Mouse (Mus musculus) retina, postnatal 1 day (tissue): ENCODE results near the gene Pgls.

Experiments
- DNase-seq: peaks from one replicate; pipeline ENCODE4 v3.0.0-alpha.2; 2012

Gene Pgls

DNA sequence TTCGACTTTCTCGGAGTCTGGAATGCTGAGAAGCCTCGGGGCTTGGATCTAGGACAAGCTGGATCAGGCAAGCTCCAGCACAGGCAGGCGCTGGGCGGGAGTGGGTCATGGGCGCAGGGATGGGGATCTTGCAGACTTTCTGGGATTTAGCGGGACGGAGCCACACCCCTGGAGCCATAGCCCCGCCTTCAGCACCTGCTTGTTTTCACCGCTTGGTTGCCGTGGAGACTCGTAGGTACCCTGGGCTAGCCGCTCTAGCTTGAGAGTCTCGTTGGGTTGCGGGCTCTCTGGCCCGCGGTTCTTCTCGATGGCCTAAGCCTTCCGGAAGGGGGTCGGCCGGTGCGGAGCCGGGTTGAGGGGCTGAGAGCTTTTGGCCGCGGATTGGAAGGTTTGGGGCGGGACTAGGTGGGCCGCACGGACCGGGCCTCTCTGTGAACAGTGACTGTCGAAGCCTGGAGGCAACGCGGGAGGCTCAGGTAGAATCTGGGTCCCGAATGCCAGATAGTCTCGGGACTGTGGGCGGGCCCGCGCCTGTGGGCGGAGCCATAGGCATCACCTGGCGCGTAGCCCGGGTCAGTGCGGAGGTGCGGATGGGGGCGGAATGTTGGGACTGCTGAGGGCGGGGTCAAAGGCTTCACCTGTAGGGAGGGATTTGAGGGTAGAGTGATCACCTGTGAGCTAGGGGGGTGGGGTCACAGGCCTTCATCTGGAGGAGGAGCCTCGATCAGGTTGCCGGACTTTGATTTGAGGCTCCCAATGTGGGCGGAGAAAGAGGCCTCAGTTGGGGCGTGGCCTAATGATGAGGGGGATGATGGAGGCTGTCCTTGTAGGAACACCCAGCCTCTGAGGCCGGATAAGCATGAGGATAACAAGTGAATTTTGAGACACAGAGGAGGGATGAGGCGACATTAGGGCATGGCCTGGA is 22.3 kb upstream of the Pgls start:
- peak; percentile 96 for DNase-seq

GRCm38 (mm10) chr8:71570291-71570954 is 21.6 kb upstream of the Pgls start:
- peak; percentile 97 for DNase-seq

- DNase-seq = peak; percentile 14
Observed at GRCm38 (mm10) chr8:71572077-71572476, 19.9 kb upstream of the Pgls start.

DNA sequence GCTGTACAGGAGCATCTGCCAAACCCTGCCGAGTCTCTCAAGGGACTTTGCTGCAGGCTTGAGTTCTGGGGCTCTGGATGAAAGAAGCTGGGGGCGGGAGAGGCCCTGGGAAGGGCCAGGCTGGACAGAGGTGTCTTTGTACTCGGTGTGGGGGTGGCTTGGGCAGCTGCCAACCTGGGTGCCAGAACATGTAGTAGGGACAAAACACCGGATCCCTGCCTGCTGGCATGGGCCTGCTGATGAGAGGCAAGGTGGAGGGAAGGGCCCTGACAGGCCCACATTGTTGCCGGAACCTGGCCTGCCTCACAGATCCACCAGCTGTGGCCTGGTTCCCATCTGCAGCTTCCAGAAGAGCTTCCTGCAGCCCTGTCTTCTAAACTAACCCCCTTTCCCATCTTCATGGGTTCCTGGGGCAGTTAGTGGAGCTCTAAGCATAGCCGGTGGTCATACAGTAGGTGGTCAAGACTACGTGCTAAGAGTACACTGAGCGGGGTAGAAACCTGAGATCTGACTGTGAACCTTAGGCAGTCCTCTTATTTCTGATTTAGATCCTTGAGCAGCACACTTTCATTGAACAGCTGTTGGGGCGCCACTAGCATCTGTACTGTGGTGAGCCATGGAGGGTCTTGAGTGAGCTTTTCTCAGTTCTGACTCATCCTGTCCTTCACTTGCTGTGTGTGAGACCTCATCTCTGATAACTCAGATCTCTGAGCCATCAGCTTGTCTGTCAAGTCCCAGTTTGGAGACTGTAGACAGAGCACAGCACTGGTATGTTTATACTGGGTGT is 18.9 kb upstream of the Pgls start:
- DNase-seq = peak; percentile 94

DNA sequence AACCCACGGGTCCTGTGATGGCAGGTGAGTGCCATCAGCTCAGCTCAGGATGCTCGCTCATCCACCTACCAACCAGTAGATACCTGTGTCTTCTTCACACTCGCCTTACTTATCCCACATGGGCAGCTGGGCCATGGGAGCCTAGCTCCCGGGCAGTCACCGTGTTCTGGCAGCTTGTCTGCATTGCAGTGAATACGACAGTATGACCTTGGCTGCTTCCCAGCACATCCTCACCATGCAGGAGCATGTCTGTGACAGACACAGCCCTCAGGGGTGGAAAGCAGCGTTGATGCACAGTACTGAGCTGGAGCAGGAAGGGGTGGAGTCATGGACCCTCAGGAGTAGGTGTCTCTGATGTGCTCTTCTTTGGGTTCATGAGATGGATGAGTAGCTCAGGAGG is 17.6 kb upstream of the Pgls start:
- peak; percentile 29 for DNase-seq

GRCm38 (mm10) chr8:71575020-71575419 is 17.0 kb upstream of the Pgls start:
- DNase-seq = no peak

DNA sequence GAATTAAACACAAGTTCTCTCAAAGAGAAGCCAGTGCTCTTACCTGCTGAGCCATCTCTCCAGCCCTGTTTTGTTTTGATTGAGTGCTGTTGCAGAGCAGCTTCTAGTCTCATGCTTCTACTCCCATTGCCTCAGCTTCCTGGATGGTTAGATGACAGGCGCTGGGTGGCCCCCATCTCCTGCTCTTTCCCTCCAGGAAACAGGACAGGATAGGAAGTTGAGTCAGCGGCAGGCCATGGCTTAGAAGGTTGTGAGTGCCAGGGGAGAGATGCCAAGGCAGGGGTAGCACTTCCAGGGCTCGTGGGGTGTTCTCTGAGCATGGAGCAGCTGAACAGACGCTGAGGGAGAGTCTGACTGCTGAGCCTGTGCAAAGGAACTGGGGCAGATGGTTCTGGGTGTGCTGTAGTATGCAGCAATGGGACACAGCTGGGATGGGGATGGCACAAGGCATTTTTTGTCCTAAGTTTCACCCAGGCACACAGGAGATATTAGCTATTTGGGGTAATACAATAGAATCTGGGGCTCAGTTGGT is 14.1 kb upstream of the Pgls start:
- DNase-seq = no peak

DNA sequence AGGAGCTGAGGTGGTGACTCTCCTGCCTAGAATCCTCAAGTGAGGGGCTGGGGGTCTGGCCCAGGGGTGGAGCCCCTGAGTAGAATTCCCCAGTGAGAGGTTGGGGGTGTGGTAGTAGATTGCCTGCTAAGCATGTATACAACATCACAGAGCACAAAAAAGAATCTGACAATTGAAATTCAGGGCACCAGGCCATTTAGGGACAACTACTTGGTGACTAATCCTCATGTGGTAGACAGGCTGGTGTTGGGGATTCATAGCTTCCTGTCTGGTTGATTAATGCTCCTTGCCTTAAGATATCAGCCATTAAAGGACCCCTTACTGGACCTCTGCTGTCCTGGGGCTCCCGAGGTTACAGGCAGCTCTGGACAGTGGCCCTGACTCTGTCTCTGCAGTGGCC is 13.0 kb upstream of the Pgls start:
- DNase-seq = no peak

DNA sequence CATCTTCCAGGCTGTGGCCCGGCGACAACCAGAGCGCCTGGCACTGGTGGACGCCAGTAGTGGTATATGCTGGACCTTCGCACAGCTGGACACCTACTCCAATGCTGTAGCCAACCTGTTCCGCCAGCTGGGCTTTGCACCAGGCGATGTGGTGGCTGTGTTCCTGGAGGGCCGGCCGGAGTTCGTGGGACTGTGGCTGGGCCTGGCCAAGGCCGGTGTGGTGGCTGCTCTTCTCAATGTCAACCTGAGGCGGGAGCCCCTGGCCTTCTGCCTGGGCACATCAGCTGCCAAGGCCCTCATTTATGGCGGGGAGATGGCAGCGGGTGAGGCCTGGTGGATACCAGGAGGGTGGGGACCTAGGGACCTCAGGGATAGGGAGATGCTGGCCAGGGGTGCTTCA is 12.5 kb upstream of the Pgls start:
- DNase-seq = no peak

DNA sequence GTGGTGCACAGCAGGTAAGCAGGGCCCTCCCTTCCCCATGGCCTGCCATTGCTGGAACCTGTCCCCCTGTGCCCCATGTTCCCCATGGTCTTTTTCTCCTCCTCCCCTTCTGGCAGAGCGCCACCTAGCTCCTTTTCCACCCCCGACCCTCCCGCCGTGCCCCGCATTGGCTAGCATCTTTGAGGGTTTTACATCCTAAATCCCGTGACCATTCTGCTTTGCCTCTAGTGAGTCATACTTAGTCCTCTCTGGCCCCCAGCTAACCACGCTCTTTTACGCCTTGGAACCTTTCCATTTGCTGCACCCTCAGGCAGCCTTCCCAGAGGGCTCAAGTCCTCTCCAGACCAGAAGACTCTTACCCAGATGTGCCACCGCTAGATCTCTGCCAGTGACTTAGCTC is 11.8 kb upstream of the Pgls start:
- no peak for DNase-seq

DNA sequence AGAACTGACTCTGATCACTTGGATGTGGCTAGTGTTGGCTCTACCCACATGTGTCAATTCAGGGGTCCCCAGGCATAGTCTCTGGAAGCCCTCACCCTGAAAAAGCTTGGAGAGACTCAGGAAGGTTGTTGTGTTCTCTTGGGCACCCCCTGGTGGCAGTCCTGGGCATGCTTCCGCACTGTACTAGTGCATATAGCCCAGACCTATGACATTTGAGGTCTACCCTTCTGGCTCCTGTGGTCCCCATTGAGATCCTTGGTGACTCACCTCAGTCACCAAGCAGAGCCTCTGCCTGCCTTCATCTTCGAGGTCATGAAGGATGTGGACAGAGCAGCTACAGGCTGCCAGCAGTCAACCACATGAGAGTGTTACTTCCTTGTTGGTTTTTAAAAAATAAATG is 5.1 kb upstream of the Pgls start:
- DNase-seq = peak; percentile 68

DNA sequence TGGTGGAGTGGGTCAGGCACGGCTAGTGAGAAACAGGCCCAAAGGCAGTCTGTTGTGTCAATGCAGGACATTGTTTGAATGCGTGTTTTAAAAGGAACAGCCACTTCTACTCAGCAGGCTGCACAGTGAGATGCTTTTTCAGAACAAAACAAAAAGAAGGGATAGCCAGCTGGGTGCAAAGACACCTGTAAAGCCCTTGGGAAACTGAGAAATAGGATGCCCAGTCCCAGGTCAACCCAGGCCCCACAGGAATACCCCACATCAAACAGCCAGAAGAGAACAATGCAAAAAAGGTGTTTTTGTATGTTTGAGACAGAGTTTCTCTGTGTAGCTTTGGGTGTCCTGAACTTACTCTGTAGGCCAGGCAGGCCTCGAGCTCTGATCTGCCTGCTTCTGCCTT is 3.2 kb upstream of the Pgls start:
- DNase-seq = no peak

DNA sequence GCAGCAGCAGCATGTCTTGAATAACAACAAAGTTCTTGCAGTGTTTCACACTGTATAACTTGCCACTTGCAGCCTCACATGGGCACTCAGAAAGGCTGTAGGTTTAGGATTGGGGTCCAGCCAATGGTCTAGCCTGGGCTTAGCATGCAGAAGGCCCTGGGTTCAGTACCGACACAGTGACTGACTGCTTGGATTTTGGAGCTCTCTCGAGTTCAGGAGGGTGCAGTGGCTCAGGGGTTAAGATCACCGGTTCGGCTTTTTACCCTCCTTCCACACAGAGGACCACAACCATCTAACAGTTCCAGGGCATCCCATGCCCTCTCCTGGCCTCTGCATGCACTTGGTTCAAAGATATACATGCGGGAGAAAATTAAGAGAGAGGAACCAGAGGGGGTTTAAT is 959 bp upstream of the Pgls start:
- no peak for DNase-seq

DNA sequence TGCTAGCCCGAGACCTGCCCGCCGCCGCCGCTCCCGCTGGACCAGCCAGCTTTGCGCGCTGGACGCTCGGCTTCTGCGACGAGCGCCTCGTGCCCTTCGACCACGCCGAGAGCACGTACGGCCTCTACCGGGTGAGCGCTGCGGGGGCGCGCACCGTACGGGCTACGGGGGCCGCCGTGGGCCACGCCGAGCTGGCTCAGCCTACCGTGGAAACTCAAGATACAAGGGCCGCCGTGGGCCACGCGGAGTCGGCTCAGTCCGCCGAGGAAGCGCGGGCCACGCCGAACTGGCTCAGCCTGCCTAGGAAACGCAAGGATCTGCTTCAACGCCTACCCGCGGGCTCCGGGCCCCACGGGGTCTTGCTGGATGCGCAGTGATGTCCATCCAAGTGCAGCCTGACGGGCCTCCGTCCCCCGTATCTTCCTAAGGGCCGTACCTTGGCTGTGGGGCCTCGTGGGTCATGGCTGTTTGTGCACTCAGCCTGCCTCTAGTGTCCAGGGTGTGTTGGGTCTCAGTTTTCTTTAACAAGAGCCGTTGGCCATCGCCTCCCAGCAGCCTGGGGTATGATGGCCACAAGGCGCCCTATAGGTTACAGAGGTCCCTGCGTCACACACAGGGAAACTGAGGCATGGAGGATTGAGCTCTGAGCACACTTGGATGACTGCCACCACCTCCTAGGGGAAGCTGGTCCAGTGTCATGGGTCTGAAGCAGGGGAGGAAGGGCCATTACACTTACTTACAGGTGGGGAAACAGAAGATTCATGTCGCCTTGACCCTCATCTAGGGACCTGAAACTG is 596 bp downstream of the Pgls start:
- DNase-seq = no peak

DNA sequence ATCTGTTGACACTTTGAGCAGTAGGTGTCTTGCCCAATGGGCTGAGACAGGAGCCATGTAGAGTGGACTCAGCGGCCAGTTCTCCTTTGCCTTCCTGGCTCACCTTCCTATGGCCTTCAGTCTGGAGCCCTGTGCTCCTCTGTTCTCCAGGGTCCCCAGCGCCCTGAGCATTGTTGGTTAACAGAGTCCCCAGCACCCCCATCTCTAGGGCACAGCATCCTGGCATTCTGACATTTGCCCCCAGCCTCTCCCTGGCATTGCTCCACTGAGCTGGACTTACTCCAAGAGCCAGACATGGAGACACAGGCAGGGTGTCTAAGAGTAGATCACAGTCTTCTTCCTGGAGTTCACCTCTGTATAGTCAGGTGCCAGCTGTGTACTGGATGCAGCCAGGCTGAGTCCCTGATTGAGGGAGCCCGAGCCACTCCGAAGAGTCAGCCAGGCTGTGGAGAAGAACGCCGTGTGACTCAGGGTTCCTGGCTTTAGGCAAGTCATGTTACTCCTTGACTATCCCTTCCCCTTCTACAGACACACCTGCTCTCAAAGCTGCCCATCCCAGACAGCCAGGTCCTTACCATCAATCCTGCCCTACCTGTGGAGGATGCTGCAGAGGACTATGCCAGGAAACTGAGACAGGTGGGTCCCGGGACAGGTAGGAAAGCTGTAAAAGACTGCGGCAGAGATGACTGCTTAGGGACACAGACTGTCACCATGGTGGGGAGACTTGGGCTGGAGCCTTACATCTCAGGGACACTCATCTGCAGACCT is 1.8 kb downstream of the Pgls start:
- no peak for DNase-seq

DNA sequence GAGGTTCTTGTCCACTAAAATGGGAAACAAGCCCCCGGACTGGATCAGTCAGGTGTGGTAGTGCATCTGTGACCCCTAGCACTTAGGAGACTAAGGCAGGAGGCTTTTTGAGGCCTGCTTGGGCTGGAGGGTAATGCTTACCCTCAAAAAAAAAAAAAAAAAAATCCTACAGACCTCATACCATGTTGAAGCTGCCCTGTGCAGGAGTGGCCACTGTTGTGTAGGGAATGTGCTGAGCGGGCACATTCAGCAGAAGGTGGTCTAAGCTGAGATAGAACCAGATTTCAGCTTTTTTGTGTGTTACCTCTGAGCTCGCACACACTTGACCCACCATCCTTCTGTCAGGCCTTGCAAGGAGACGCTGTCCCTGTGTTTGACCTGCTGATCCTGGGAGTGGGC is 2.3 kb downstream of the Pgls start:
- DNase-seq = no peak

GRCm38 (mm10) chr8:71595862-71596261 is 3.9 kb downstream of the Pgls start:
- peak; percentile 90 for DNase-seq

- no peak for DNase-seq
Observed at GRCm38 (mm10) chr8:71596384-71596783, 4.4 kb downstream of the Pgls start.

DNA sequence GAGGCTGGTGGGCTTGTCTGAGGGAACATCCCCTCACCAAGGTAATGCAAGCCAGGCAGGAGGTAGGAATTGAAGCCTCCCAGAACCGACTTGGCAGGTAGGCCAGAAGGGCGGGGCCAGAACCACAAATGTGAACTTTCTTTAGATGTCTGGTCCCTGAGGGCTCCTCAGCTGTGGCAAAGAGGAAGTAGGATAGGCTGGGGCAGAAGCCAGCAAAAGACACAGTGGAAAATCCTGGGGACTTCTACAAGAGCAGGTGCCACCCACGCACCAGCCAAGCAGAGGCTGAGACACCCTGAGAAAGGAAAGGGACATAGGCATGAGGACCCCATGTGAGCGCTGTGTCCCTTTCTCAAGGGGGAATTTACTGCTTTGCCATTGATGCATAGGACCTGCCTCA is 4.8 kb downstream of the Pgls start:
- DNase-seq = no peak

DNA sequence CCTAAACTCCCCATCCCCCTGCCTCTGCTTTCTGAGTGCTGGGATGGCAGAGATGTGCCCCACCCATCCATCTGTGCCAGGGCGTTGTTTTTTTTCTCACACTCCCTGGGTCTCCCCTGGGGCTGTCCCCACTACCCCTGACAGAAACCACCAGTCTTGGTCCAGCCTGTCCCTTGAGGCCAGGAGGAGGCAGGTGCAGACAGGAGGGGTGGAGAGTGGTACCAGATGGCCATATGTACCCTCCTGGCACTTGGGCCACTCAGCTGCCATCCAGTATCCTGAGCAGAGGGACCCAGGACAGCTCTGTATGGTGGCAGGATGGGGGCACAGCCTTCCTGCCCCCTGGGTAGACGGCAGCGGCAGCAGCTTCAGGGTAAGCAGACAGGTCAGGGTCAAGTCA is 5.5 kb downstream of the Pgls start, which contains the start of gene Fam129c:
Gene Fam129c, plus strand, starts transcription at position 198 of the 400 bp plus-strand sequence.
- DNase-seq = no peak

DNA sequence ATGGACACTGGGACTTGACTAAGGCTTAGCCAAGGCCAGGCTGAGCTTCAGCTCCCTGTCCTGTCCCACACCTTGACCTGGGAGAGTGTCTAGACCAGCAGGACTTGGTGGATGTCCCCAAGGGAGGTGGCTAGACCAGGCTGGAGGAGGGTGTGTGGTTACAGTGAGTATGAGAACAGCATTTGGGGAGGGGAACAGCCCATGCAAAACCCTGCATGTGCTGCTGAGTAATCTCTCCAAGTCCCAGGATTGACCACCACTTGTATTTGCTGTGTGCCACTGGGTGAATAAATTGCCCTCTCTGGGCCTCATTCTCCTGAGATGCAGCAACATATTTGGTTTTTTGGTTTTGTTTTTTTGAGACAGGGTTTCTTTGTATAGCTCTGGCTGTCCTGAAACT is 6.4 kb downstream of the Pgls start:
- DNase-seq = no peak

DNA sequence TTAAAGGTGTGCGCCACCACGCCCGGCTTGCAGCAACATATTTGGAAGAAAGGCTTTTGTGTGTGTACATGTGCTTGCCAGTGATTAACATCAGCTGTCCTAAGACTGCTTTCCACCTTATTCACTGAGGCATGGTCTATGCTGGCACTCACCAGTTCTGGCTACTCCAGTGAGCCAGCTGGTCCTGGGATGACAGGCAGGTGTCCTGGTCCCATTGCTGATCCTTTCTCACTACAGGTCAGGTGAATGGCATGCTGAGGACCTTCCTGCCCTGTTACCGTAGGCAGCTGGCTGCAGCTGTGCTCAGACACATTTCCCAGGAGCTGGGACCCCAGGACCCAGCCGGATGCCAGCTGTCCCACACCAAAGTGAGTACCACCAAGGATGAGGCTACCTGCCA is 6.9 kb downstream of the Pgls start:
- no peak for DNase-seq
